Mouse (Mus musculus) left cerebral cortex, adult 11 months (tissue): ENCODE data around the gene Vmn1r149.
"Not testable (repeated sequence)": the region's sequence is repeated elsewhere in the genome, so short reads cannot be mapped to it uniquely, and the experiment has no call there.

Experiments used
- DNase-seq: peaks from one replicate; pipeline ENCODE4 v3.0.0; 2022; ENCODE audit warnings: low spot score

Vmn1r149 gene

DNA sequence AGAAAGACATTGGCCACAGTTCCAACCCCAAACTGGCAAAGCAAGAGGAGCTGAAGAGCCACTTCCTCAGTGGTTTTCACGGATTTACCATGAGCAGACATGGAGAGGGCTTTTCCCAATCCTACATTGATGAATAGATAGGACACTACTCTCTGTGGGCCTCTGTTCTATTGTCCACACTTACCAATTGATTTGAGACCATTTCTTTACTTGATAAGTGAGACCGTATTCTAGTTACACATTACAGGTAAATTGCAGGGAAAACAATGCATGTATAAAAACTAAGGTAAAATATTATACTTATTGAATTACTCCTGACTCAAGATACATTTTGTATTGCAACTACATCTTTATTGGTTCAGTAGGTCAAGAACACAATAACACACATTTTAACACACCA lies at the start of gene Vmn1r149:
Vmn1r149 (minus strand) TSS at position 101 of the 400 bp plus-strand sequence.
- DNase-seq: not testable (repeated sequence)

DNA sequence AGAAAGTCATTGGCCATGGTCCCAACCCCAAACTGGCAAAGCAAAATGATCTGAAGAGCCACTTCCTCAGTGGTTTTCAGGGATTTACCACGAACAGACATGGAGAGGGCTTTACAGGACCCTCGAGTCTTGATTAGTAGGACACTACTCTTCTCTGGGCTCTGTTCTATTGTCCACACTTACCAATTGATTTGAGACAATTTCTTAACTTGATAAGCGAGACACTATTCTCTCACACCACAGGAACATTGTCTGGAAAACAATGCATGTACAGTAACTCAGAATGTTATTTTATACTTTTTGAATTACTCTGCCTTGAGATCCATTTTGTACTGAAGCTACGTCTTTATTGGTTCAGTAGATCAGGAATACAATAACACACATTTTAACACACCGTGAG lies 25.9 kb upstream of the Vmn1r149 start, which contains the start of gene Gm10665:
Gm10665 (minus strand) TSS at position 101 of the 400 bp plus-strand sequence.
- not testable (repeated sequence) for DNase-seq

DNA sequence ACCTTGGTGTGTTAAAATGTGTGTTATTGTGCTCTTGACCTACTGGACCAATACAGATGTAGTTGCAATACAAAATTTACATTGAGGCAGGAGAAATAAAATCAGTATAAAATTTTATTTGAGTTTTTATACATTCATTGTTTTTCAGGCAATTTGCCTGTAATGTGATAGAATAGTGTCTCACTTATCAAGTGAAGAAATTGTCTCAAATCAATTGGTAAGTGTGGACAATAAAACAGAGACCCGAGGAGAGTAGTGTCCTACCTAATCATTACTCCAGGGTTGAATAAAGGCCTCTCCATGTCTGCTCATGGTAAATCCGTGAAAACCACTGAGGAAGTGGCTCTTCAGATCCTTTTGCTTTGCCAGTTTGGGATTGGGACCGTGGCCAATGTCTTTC lies 24.7 kb downstream of the Vmn1r149 start, which contains the start of gene Vmn1r148:
Vmn1r148 (plus strand) TSS at position 301 of the 400 bp plus-strand sequence.
- not testable (repeated sequence) for DNase-seq
